Mouse (Mus musculus) liver (tissue): Measurements from ENCODE around the gene 1700001C02Rik.
A peak's percentile ranks its signal among the peaks of the same experiment; 100 is the strongest.

Source experiments
- DNase-seq: peaks from one replicate; pipeline ENCODE4 v3.0.0-alpha.2; 2020; ENCODE audit warnings: mixed read lengths

The 1700001C02Rik gene

GRCm38 (mm10) chr5:30465861-30466260 lies at the start of gene 1700001C02Rik:
Gene 1700001C02Rik, plus strand, starts transcription at chr5:30466047.
- DNase-seq: no peak

- no peak for DNase-seq
These were observed 49.2 kb upstream of the 1700001C02Rik start for GRCm38 (mm10) chr5:30416665-30417064.

GRCm38 (mm10) chr5:30423121-30423520 lies 42.7 kb upstream of the 1700001C02Rik start:
- no peak for DNase-seq

GRCm38 (mm10) chr5:30423572-30424244 lies 42.1 kb upstream of the 1700001C02Rik start:
- DNase-seq: peak; percentile 31

- no peak for DNase-seq
These were observed 38.4 kb upstream of the 1700001C02Rik start for GRCm38 (mm10) chr5:30427406-30427805.

GRCm38 (mm10) chr5:30438931-30439330 lies 26.9 kb upstream of the 1700001C02Rik start:
- no peak for DNase-seq

- no peak for DNase-seq
These were observed 25.4 kb upstream of the 1700001C02Rik start for GRCm38 (mm10) chr5:30440308-30440906.

- no peak for DNase-seq
These were observed 23.7 kb upstream of the 1700001C02Rik start for GRCm38 (mm10) chr5:30442196-30442595.

GRCm38 (mm10) chr5:30444327-30444895 lies 21.4 kb upstream of the 1700001C02Rik start:
- DNase-seq: no peak

- no peak for DNase-seq
These were observed 9.8 kb upstream of the 1700001C02Rik start for GRCm38 (mm10) chr5:30456056-30456455.

GRCm38 (mm10) chr5:30460155-30460554 lies 5.7 kb upstream of the 1700001C02Rik start:
- DNase-seq: no peak

- peak; percentile 30 for DNase-seq
These were observed 4.0 kb upstream of the 1700001C02Rik start, which contains the start of gene Otof for GRCm38 (mm10) chr5:30461821-30462220. Gene Otof, minus strand, starts transcription at chr5:30461932.

GRCm38 (mm10) chr5:30466315-30466714 lies 468 bp downstream of the 1700001C02Rik start:
- DNase-seq: no peak

GRCm38 (mm10) chr5:30470454-30470853 lies 4.6 kb downstream of the 1700001C02Rik start:
- no peak for DNase-seq

- DNase-seq: no peak
These were observed 6.3 kb downstream of the 1700001C02Rik start for GRCm38 (mm10) chr5:30472148-30472547.

GRCm38 (mm10) chr5:30476534-30476933 lies 10.7 kb downstream of the 1700001C02Rik start:
- peak; percentile 19 for DNase-seq

GRCm38 (mm10) chr5:30482319-30482718 lies 16.5 kb downstream of the 1700001C02Rik start:
- DNase-seq: peak; percentile 67

- DNase-seq: no peak
These were observed 17.7 kb downstream of the 1700001C02Rik start for GRCm38 (mm10) chr5:30483533-30483932.

- DNase-seq: no peak
These were observed 18.7 kb downstream of the 1700001C02Rik start for GRCm38 (mm10) chr5:30484591-30484990.

GRCm38 (mm10) chr5:30485136-30485535 lies 19.3 kb downstream of the 1700001C02Rik start:
- DNase-seq: no peak

GRCm38 (mm10) chr5:30490215-30490614 lies 24.4 kb downstream of the 1700001C02Rik start:
- no peak for DNase-seq

- no peak for DNase-seq
These were observed 25.0 kb downstream of the 1700001C02Rik start for GRCm38 (mm10) chr5:30490845-30491244.

GRCm38 (mm10) chr5:30493723-30494122 lies 27.9 kb downstream of the 1700001C02Rik start:
- no peak for DNase-seq

GRCm38 (mm10) chr5:30494606-30495005 lies 28.8 kb downstream of the 1700001C02Rik start:
- no peak for DNase-seq
